Mouse (Mus musculus) forebrain, embryonic 12.5 days (tissue): ENCODE results near the gene Ppp1r36. TPM values are rescaled to one million over a fixed set of nuclear protein-coding genes. Genes with fewer than 3 reads are reported as not detected.

ENCODE experiments used
- ATAC-seq: fragments of 200-750 bp; cut with Nextera tagmentation; 2 replicates; pipeline ENCODE4 v1.8.0; 2017; ENCODE audit warnings: moderate TSS enrichment; ENCODE audit not compliant: low FRiP score
- H3K27ac ChIP-seq: fragments of 300-500 bp; sonication (generic); 2 replicates; pipeline ENCODE4 v1.5.1; 2016; ENCODE audit warnings: mild to moderate bottlenecking
- H3K27me3 ChIP-seq: fragments of 300-500 bp; sonication (generic); 2 replicates; pipeline ENCODE4 v1.6.1; 2016; ENCODE audit warnings: mild to moderate bottlenecking
- H3K36me3 ChIP-seq: fragments of 300-500 bp; sonication (generic); replicated peaks from 2 replicates; pipeline ENCODE4 v1.6.1; 2016; ENCODE audit warnings: mild to moderate bottlenecking
- H3K4me1 ChIP-seq: fragments of 300-500 bp; sonication (generic); 2 replicates; pipeline ENCODE4 v1.6.1; 2016
- H3K4me2 ChIP-seq: fragments of 300-500 bp; sonication (generic); 2 replicates; pipeline ENCODE4 v1.6.1; 2016; ENCODE audit warnings: mild to moderate bottlenecking, moderate library complexity
- H3K4me3 ChIP-seq: fragments of 300-500 bp; sonication (generic); replicated peaks from 2 replicates; pipeline ENCODE4 v1.5.1; 2016; ENCODE audit warnings: mild to moderate bottlenecking
- H3K9ac ChIP-seq: fragments of 300-500 bp; sonication (generic); 2 replicates; pipeline ENCODE4 v1.6.1; 2016; ENCODE audit warnings: mild to moderate bottlenecking
- H3K9me3 ChIP-seq: fragments of 300-500 bp; sonication (generic); 2 replicates; pipeline ENCODE4 v1.6.1; 2016
- WGBS: fragments of 180-500 bp; shearing (Covaris S2); methylation state at CpG from one replicate; pipeline ENCODE4 v1.1.7; 2016; 5-methylcytosine and 5-hydroxymethylcytosine counted together
- polyA plus RNA-seq: library from polyadenylated mRNA; unstranded; fragments of >200 nt; fragmentation: Nextera tagmentation; extraction: Ambion mirVana; gene quantifications from 2 replicates; pipeline ENCODE4 v1.2.1, GENCODE M21; 2016

Ppp1r36 gene
- polyA plus RNA-seq, 1 experiment from 2014 or later = 0.93 TPM

- H3K36me3 ChIP-seq = no peaks in the 10 kb centered on the region
- peak overlapping the region; percentile 72 for H3K4me3 ChIP-seq
- peak overlapping the region; percentile 89 for H3K27ac ChIP-seq
- H3K9me3 ChIP-seq = no peaks in the 10 kb centered on the region
- peaks cover 25% of the 10 kb centered on the region for H3K4me1 ChIP-seq
- peaks cover 49% of the 10 kb centered on the region for H3K27me3 ChIP-seq
- H3K9ac ChIP-seq = peak overlapping the region; percentile 67
- peak; percentile 91 for ATAC-seq
- H3K4me2 ChIP-seq = peak overlapping the region; percentile 83
- WGBS = under 1% methylated on average over 54 of the region's 54 CpGs
Observed at GRCm38 (mm10) chr12:76402991-76403885, 14.1 kb upstream of the Ppp1r36 start.

DNA sequence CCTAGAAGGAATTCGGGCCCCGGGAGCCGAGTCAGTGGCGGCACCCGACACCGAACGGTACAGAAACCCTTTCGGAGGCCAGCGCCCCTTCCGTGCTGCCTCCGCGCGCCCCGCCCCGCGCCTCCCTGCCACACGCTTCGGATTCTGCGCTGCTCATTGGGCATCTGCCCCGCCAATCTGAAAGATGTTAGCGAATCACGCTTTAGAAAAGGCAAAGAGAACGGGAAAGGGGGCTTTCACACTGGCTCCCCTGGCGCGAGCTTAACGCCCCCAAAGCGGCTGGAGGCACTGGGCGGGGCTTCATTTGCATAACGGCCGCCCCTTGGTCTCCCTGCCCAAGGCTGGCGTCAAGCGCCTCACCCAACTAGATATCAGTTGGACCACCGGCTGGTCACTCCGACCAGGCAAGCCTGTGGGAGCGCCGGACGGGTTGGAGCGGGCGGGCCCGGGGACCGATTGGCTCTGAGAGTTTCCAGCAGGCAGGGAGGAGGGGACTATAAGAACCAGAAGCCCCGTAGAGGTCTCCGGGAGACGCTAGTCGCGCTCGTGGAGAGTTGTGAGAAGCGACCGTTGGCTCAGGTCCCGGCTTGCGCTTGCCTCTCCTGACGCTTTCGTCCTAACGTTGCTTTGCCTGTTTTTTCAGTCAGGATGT, 13.3 kb upstream of the Ppp1r36 start, which contains the start of gene Hspa2:
Gene Hspa2 (plus strand): TSS at position 291 of the 652 bp plus-strand sequence.
- H3K36me3 ChIP-seq = no peaks in the 10 kb centered on the region
- WGBS = under 1% methylated on average over 54 of the region's 54 CpGs
- H3K27me3 ChIP-seq = peaks cover 49% of the 10 kb centered on the region
- H3K9ac ChIP-seq = peak within 1 kb of the TSS; percentile 67
- H3K4me3 ChIP-seq = peak within 1 kb of the TSS; percentile 72
- ATAC-seq = peak; percentile 96
- H3K4me1 ChIP-seq = peaks cover 25% of the 10 kb centered on the region
- peak within 1 kb of the TSS; percentile 83 for H3K4me2 ChIP-seq
- peak within 1 kb of the TSS; percentile 89 for H3K27ac ChIP-seq
- no peaks in the 10 kb centered on the region for H3K9me3 ChIP-seq

DNA sequence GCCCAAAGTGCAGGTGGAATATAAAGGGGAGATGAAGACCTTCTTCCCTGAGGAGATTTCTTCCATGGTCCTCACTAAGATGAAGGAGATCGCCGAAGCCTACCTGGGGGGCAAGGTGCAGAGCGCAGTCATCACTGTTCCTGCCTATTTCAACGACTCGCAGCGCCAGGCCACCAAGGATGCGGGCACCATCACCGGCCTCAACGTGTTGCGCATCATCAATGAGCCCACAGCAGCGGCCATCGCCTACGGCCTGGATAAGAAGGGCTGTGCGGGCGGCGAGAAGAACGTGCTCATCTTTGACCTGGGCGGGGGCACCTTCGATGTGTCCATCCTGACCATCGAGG, 12.5 kb upstream of the Ppp1r36 start:
- no peak for ATAC-seq
- Histone ChIP-seq H3K4me2 (peak overlapping the region; percentile 83), H3K27ac (no peak overlapping the region), H3K9ac (0 out of 2 replicates have a peak overlapping the region, but pooled peaks have one; percentile 38), H3K9me3 (no peaks in the 10 kb centered on the region), H3K36me3 (no peaks in the 10 kb centered on the region), H3K4me3 (peak overlapping the region; percentile 72), H3K27me3 (peaks cover 49% of the 10 kb centered on the region), H3K4me1 (peaks cover 25% of the 10 kb centered on the region)
- 9% methylated on average over 20 of the region's 20 CpGs for WGBS

GRCm38 (mm10) chr12:76405183-76405970, 12.0 kb upstream of the Ppp1r36 start:
- Histone ChIP-seq H3K9ac (no peak overlapping the region), H3K4me2 (peak overlapping the region; percentile 83), H3K27me3 (peaks cover 49% of the 10 kb centered on the region), H3K4me1 (peaks cover 25% of the 10 kb centered on the region), H3K36me3 (no peaks in the 10 kb centered on the region), H3K27ac (no peak overlapping the region), H3K9me3 (no peaks in the 10 kb centered on the region), H3K4me3 (peak overlapping the region; percentile 72)
- WGBS = 4% methylated on average over 63 of the region's 64 CpGs
- no peak for ATAC-seq

DNA sequence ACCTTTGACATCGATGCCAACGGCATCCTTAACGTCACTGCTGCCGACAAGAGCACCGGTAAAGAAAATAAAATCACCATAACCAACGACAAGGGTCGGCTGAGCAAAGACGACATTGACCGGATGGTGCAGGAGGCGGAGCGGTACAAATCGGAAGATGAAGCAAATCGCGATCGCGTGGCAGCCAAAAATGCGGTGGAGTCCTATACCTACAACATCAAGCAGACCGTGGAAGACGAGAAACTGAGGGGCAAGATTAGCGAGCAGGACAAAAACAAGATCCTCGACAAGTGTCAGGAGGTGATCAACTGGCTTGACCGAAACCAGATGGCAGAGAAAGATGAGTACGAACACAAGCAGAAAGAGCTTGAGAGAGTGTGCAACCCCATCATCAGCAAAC, 11.4 kb upstream of the Ppp1r36 start:
- H3K4me1 ChIP-seq = peaks cover 25% of the 10 kb centered on the region
- no peak overlapping the region for H3K27ac ChIP-seq
- peak overlapping the region; percentile 83 for H3K4me2 ChIP-seq
- H3K36me3 ChIP-seq = no peaks in the 10 kb centered on the region
- no peak for ATAC-seq
- H3K9ac ChIP-seq = no peak overlapping the region
- peak overlapping the region; percentile 72 for H3K4me3 ChIP-seq
- WGBS = 4% methylated on average over 23 of the region's 23 CpGs
- H3K27me3 ChIP-seq = peaks cover 49% of the 10 kb centered on the region
- no peaks in the 10 kb centered on the region for H3K9me3 ChIP-seq

DNA sequence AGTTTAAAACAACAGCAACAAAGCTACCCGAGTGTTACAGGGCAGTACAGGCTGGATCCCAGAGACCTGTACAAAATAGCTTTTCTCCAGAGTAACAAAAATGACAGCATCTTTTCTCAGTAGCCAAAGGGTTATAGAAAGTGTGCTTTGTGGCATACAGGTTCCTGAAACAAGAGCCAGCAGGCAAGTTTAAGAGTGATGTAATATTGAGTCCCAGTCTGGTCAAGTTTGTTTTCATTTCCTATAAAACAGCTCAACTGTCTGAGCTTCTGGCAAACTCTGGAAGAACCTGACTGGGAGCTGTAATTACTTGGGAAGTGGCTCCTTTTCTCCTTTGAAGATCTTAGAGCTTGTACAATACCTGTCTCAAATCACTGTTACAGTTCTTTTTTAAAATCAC, 10.2 kb upstream of the Ppp1r36 start:
- ATAC-seq = no peak
- H3K36me3 ChIP-seq = no peaks in the 10 kb centered on the region
- no peak overlapping the region for H3K9ac ChIP-seq
- H3K4me2 ChIP-seq = no peak overlapping the region
- peaks cover 25% of the 10 kb centered on the region for H3K4me1 ChIP-seq
- WGBS = 43% methylated on average over 1 of the region's 1 CpGs
- no peak overlapping the region for H3K27ac ChIP-seq
- peaks cover 43% of the 10 kb centered on the region for H3K27me3 ChIP-seq
- H3K9me3 ChIP-seq = no peaks in the 10 kb centered on the region
- no peak overlapping the region for H3K4me3 ChIP-seq

DNA sequence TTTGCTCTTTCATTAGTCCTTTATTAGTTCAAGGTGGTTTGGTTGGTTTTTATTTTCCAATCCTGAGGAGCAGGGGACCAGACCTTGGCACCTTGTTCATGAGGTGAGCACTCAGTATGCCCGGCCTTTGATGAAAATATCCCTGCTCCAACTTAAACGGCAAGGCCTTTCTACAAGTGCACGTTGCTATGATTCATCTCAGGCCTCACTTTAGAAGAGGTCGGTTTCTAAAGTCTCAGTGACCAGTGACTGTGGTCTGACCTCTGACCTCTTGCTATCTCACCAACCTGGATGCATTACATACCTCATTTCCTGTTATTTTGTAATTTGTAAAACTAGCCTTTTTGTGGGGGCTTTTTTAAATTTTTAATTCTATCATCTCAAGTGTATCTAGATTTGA, 8.2 kb upstream of the Ppp1r36 start:
- 72% methylated on average over 4 of the region's 4 CpGs for WGBS
- Histone ChIP-seq H3K4me2 (no peak overlapping the region), H3K27me3 (peaks cover 34% of the 10 kb centered on the region), H3K36me3 (no peaks in the 10 kb centered on the region), H3K9ac (no peak overlapping the region), H3K27ac (no peak overlapping the region), H3K9me3 (no peaks in the 10 kb centered on the region), H3K4me3 (no peak overlapping the region), H3K4me1 (peaks cover 20% of the 10 kb centered on the region)
- no peak for ATAC-seq

DNA sequence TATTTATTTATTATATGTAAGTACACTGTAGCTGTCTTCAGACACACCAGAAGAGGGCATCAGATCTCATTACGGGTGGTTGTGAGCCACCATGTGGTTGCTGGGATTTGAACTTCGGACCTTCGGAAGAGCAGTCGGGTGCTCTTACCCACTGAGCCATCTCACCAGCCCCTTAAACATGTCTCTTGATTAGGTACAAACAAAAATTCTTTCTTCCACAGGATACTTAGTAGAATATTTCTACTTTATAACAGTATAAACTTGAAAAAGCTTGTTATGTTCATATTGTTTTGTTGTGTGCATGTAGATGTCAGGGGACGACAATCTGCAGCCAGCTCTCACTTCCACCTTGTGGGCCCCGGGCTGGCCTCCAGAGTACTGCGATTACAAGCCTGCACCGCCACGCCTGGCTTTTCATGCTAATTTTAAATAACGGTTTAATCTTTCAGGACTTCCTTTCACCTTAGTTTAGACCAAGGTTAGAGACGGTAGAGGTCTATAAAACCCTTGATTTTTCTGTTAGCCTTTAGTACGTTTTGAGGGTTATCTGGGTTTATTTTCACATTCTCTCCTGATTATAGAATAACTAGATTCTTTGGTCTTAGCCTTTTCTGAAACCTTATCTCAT, 1.8 kb upstream of the Ppp1r36 start:
- no peak for ATAC-seq
- Histone ChIP-seq H3K9me3 (peaks cover 6% of the 10 kb centered on the region; the same call in 1 of the 2 replicates), H3K4me2 (no peak overlapping the region), H3K4me3 (no peak overlapping the region), H3K27ac (no peak overlapping the region), H3K27me3 (peaks cover 26% of the 10 kb centered on the region), H3K9ac (no peak overlapping the region), H3K4me1 (peaks cover 7% of the 10 kb centered on the region), H3K36me3 (no peaks in the 10 kb centered on the region)
- 87% methylated on average over 12 of the region's 12 CpGs for WGBS

GRCm38 (mm10) chr12:76418346-76418745, 1.0 kb downstream of the Ppp1r36 start:
- H3K27ac ChIP-seq = no peak overlapping the region
- H3K36me3 ChIP-seq = no peaks in the 10 kb centered on the region
- no peak overlapping the region for H3K4me3 ChIP-seq
- H3K4me1 ChIP-seq = peaks cover 7% of the 10 kb centered on the region
- H3K9ac ChIP-seq = no peak overlapping the region
- peaks cover 26% of the 10 kb centered on the region for H3K27me3 ChIP-seq
- ATAC-seq = no peak
- 94% methylated on average over 5 of the region's 5 CpGs for WGBS
- no peak overlapping the region for H3K4me2 ChIP-seq
- H3K9me3 ChIP-seq = peaks cover 6% of the 10 kb centered on the region; the same call in 1 of the 2 replicates

DNA sequence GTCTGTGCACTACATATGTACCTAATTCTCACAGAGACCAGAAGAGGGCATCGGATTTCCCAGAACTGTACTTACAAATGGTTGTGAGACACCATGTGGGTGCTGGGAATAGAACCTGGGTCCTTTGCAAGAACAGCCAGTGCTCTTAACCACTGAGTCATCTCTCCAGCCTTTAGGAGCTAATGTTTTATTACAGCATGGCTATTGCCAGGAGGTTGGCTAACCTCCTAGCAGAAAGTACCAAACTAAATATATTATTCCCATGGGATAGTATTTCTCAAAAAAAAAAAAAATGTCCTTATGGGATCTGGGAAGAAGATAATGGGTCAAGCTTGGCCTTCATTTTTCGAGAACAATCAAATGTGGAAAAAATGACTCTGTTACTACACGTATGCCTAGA, 7.9 kb downstream of the Ppp1r36 start:
- Histone ChIP-seq H3K4me1 (no peaks in the 10 kb centered on the region), H3K9me3 (no peaks in the 10 kb centered on the region), H3K27me3 (no peaks in the 10 kb centered on the region), H3K27ac (no peak overlapping the region), H3K4me3 (no peak overlapping the region), H3K36me3 (no peaks in the 10 kb centered on the region), H3K9ac (no peak overlapping the region), H3K4me2 (no peak overlapping the region)
- WGBS = 94% methylated on average over 3 of the region's 3 CpGs
- ATAC-seq = no peak

DNA sequence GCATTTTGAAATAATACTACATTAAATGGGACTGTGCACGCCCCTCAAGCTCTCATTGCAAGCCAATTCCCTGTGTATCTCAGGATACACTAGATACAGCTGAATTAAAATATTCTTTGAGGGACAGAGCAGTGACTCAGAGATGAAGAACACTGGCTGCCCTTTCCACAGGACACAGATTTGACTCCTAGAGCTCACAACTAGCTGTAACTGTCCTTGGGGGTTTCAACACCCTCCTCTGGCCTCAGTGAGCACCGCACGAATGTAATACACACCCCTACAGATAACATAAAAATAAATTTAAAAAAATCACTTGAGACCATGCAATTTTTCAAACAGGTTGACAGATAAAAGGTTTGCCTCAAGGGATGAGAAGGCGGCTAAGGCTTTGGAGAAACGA, 10.2 kb downstream of the Ppp1r36 start:
- 59% methylated on average over 5 of the region's 5 CpGs for WGBS

More for the DNA sequence above, 10.2 kb downstream of the Ppp1r36 start:
- no peak for ATAC-seq
- no peaks in the 10 kb centered on the region for H3K4me1 ChIP-seq
- H3K9ac ChIP-seq = no peak overlapping the region
- H3K4me3 ChIP-seq = no peak overlapping the region
- no peak overlapping the region for H3K27ac ChIP-seq
- no peaks in the 10 kb centered on the region for H3K27me3 ChIP-seq
- no peak overlapping the region for H3K4me2 ChIP-seq
- no peaks in the 10 kb centered on the region for H3K36me3 ChIP-seq
- no peaks in the 10 kb centered on the region for H3K9me3 ChIP-seq
